Mouse (Mus musculus): ENCODE results near the gene Olfr313.
"Not testable (repeated sequence)": the region's sequence is repeated elsewhere in the genome, so short reads cannot be mapped to it uniquely, and the experiment has no call there.

Gene Olfr313

GRCm38 (mm10) chr11:58814700-58815099, at the start of gene Olfr313:
Gene Olfr313 (plus strand): TSS chr11:58815000.
- not testable (repeated sequence) for DNase-seq (ENCODE audit: low read depth, low spot score)

GRCm38 (mm10) chr11:58772888-58773287, 41.9 kb upstream of the Olfr313 start, which contains the start of gene Olfr315:
Gene Olfr315 (plus strand): TSS chr11:58773188.
- DNase-seq (ENCODE audit: low read depth, low spot score), result no peak

GRCm38 (mm10) chr11:58782480-58783089, 32.2 kb upstream of the Olfr313 start, which contains the start of gene Olfr314:
Gene Olfr314 (plus strand): TSS chr11:58782952.
- DNase-seq (ENCODE audit: low read depth, low spot score), result no peak

- no peak for DNase-seq (ENCODE audit: low read depth, low spot score)
These were observed 30.6 kb upstream of the Olfr313 start for GRCm38 (mm10) chr11:58784182-58784581.

- DNase-seq (ENCODE audit: low read depth, low spot score), result peak; percentile 21
These were observed 27.1 kb upstream of the Olfr313 start for GRCm38 (mm10) chr11:58787651-58788050.

GRCm38 (mm10) chr11:58788346-58788745, 26.5 kb upstream of the Olfr313 start:
- DNase-seq (ENCODE audit: low read depth, low spot score), result peak; percentile 42

- peak; percentile 20 for DNase-seq (ENCODE audit: low read depth, low spot score)
These were observed 25.3 kb upstream of the Olfr313 start for GRCm38 (mm10) chr11:58789532-58789931.

GRCm38 (mm10) chr11:58790053-58790452, 24.7 kb upstream of the Olfr313 start:
- DNase-seq (ENCODE audit: low read depth, low spot score), result no peak

GRCm38 (mm10) chr11:58790646-58791045, 24.2 kb upstream of the Olfr313 start:
- no peak for DNase-seq (ENCODE audit: low read depth, low spot score)

GRCm38 (mm10) chr11:58795856-58796255, 18.9 kb upstream of the Olfr313 start:
- DNase-seq (ENCODE audit: low read depth, low spot score), result peak; percentile 28

GRCm38 (mm10) chr11:58796850-58797249, 17.9 kb upstream of the Olfr313 start:
- no peak for DNase-seq (ENCODE audit: low read depth, low spot score)

GRCm38 (mm10) chr11:58799747-58800146, 15.1 kb upstream of the Olfr313 start:
- no peak for DNase-seq (ENCODE audit: low read depth, low spot score)

- peak; percentile 39 for DNase-seq (ENCODE audit: low read depth, low spot score)
These were observed 13.1 kb upstream of the Olfr313 start, which contains the start of gene Fam183b for GRCm38 (mm10) chr11:58801558-58802228. Gene Fam183b (minus strand): TSS chr11:58801960.

GRCm38 (mm10) chr11:58803871-58804270, 10.9 kb upstream of the Olfr313 start:
- DNase-seq (ENCODE audit: low read depth, low spot score), result no peak

GRCm38 (mm10) chr11:58804393-58804792, 10.4 kb upstream of the Olfr313 start:
- DNase-seq (ENCODE audit: low read depth, low spot score), result no peak

- peak; percentile 21 for DNase-seq (ENCODE audit: low read depth, low spot score)
These were observed 2.8 kb upstream of the Olfr313 start for GRCm38 (mm10) chr11:58812001-58812400.

- no peak for DNase-seq (ENCODE audit: low read depth, low spot score)
These were observed 876 bp downstream of the Olfr313 start for GRCm38 (mm10) chr11:58815676-58816075.

- not testable (repeated sequence) for DNase-seq (ENCODE audit: low read depth, low spot score)
These were observed 14.1 kb downstream of the Olfr313 start, which contains the start of gene Olfr312 for GRCm38 (mm10) chr11:58828937-58829336. Gene Olfr312 (plus strand): TSS chr11:58829237.

GRCm38 (mm10) chr11:58829764-58830163, 15.0 kb downstream of the Olfr313 start:
- no peak for DNase-seq (ENCODE audit: low read depth, low spot score)

- not testable (repeated sequence) for DNase-seq (ENCODE audit: low read depth, low spot score)
These were observed 17.7 kb downstream of the Olfr313 start for GRCm38 (mm10) chr11:58832541-58832940.

- DNase-seq (ENCODE audit: low read depth, low spot score), result not testable (repeated sequence)
These were observed 24.2 kb downstream of the Olfr313 start, which contains the start of gene Olfr311 for GRCm38 (mm10) chr11:58838951-58839350. Gene Olfr311 (plus strand): TSS chr11:58839251.

- peak; percentile 96 for DNase-seq (ENCODE audit: low read depth, low spot score)
These were observed 32.2 kb downstream of the Olfr313 start, which contains the start of gene Gm12258 for GRCm38 (mm10) chr11:58846919-58847461. Gene Gm12258 (plus strand): TSS chr11:58847158.
